ENCODE assay signal across 15 mouse cellular contexts in genomic region chr5:28245121-28245520, GRCm38 (mm10). TPM values are rescaled to one million over a fixed set of nuclear protein-coding genes. Genes with fewer than 3 reads are reported as not detected.
"Had no signal": no experiment of that assay in that cellular context is flagged by ENCODE, and none has a peak within 500 bp of the region (broad histone marks: within the 10 kb centered on the region; RNA-seq: fewer than 3 reads in every experiment).

No protein-coding gene starts in this region.

- H3K9ac ChIP-seq: limb, embryonic 13.5 days; liver, embryonic 14.5 days; midbrain, embryonic 12.5 days; neural tube, embryonic 15.5 days had no signal

- H3K9me3 ChIP-seq: limb, embryonic 13.5 days; midbrain, embryonic 12.5 days; neural tube, embryonic 15.5 days had no signal

- H3K4me1 ChIP-seq: limb, embryonic 13.5 days; neural tube, embryonic 15.5 days had no signal

- H3K4me2 ChIP-seq: limb, embryonic 13.5 days; midbrain, embryonic 12.5 days; neural tube, embryonic 15.5 days had no signal

- H3K27me3 ChIP-seq: limb, embryonic 13.5 days; midbrain, embryonic 12.5 days; neural tube, embryonic 15.5 days had no signal

- H3K4me3 ChIP-seq: limb, embryonic 13.5 days; midbrain, embryonic 12.5 days; myocyte; neural tube, embryonic 15.5 days had no signal

- H3K36me3 ChIP-seq: limb, embryonic 13.5 days; midbrain, embryonic 12.5 days; neural tube, embryonic 15.5 days had no signal

- H3K27ac ChIP-seq: kidney, postnatal 0 days; limb, embryonic 13.5 days; liver, embryonic 14.5 days; midbrain, embryonic 12.5 days; neural tube, embryonic 15.5 days had no signal

- DNase-seq: kidney, postnatal 36 days; left cerebral cortex, postnatal 4 days; lung, adult 18-20 months; right cerebral cortex, adult 18-20 months; right cerebral cortex, postnatal 25 days; thymus, postnatal 36 days had no signal

RNA-seq across cellular contexts. Expression of gene Cnpy1, which starts 0.5 kb away (rescaled TPM):
- total RNA-seq: megakaryocyte-erythroid progenitor cell, adult 5-6 weeks had no signal
- polyA plus RNA-seq: liver, adult 2 months; myocyte; thymus, postnatal 0 days had no signal
